Mouse (Mus musculus) forebrain, embryonic 15.5 days (tissue): ENCODE data around the gene Hbp1. TPM values are rescaled to one million over a fixed set of nuclear protein-coding genes. Genes with fewer than 3 reads are reported as not detected.

Source experiments
- ATAC-seq: fragments of 200-750 bp; cut with Nextera tagmentation; replicated peaks from 2 replicates; pipeline ENCODE4 v1.8.0; 2017; ENCODE audit warnings: mild to moderate bottlenecking, moderate TSS enrichment, moderate library complexity
- H3K27ac ChIP-seq: fragments of 300-500 bp; sonication (generic); replicated peaks from 2 replicates; pipeline ENCODE4 v1.5.1; 2015; ENCODE audit warnings: mild to moderate bottlenecking, inconsistent platforms
- H3K27me3 ChIP-seq: fragments of 300-500 bp; sonication (generic); 2 replicates; pipeline ENCODE4 v1.6.1; 2015; ENCODE audit warnings: inconsistent platforms
- H3K36me3 ChIP-seq: fragments of 300-500 bp; sonication (generic); 2 replicates; pipeline ENCODE4 v1.6.1; 2015; ENCODE audit warnings: mild to moderate bottlenecking, inconsistent platforms
- H3K4me1 ChIP-seq: fragments of 300-500 bp; sonication (generic); 2 replicates; pipeline ENCODE4 v1.6.1; 2015; ENCODE audit warnings: inconsistent platforms
- H3K4me2 ChIP-seq: fragments of 300-500 bp; sonication (generic); replicated peaks from 2 replicates; pipeline ENCODE4 v1.6.1; 2015; ENCODE audit warnings: mild to moderate bottlenecking, inconsistent platforms
- H3K4me3 ChIP-seq: fragments of 300-500 bp; sonication (generic); 2 replicates; pipeline ENCODE4 v1.5.1; 2015; ENCODE audit warnings: mild to moderate bottlenecking, inconsistent platforms
- H3K9ac ChIP-seq: fragments of 300-500 bp; sonication (generic); replicated peaks from 2 replicates; pipeline ENCODE4 v1.6.1; 2015; ENCODE audit warnings: mild to moderate bottlenecking, inconsistent platforms
- H3K9me3 ChIP-seq: fragments of 300-500 bp; sonication (generic); 2 replicates; pipeline ENCODE4 v1.6.1; 2016; ENCODE audit warnings: inconsistent platforms
- WGBS: fragments of 180-500 bp; shearing (Covaris S2); methylation state at CpG from one replicate; pipeline ENCODE4 v1.1.7; 2015; ENCODE audit warnings: mixed read lengths; 5-methylcytosine and 5-hydroxymethylcytosine counted together
- polyA plus RNA-seq: library from polyadenylated mRNA; unstranded; fragments of >200 nt; fragmentation: Nextera tagmentation; extraction: Ambion mirVana; gene quantifications from 2 replicates; pipeline ENCODE4 v1.2.1, GENCODE M21; 2015

Gene Hbp1
- polyA plus RNA-seq, 1 experiment from 2014 or later = 85.6 TPM

DNA sequence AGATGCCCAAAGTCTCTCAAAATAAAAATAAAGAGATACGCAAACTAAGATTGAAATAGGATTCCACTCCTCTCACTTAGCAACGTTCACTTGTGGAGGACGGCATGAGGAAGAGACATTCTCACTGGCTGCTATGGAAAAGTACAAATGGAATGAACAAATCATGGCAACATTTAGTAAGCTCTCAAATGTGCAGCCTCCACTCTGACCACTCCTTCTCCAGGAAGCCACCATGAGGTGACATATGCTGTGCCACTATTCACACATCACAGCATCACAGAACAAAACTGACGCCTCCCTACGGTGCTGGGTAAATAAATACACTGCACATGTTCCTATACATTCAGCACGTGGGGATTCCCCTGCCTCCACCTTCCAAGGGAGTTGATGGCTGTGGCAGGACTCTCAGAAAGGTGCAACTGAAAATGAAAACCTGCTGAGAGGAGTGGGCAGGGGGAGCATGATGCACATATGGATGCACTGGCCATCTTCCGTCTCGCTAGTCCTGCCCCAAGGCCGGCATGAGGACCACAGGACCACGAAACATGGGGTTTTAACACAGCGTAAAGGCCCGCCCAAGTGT is 27.4 kb upstream of the Hbp1 start:
- no peak overlapping the region for H3K4me3 ChIP-seq
- no peak overlapping the region for H3K9ac ChIP-seq
- 65% methylated on average over 12 of the region's 12 CpGs for WGBS
- H3K4me1 ChIP-seq = peaks cover 22% of the 10 kb centered on the region
- no peak for ATAC-seq
- H3K4me2 ChIP-seq = no peak overlapping the region
- H3K9me3 ChIP-seq = no peaks in the 10 kb centered on the region
- no peaks in the 10 kb centered on the region for H3K27me3 ChIP-seq
- no peak overlapping the region for H3K27ac ChIP-seq
- H3K36me3 ChIP-seq = no peaks in the 10 kb centered on the region

- WGBS = 49% methylated on average over 7 of the region's 7 CpGs
- no peak for ATAC-seq
- H3K9ac ChIP-seq = no peak overlapping the region
- peaks cover 17% of the 10 kb centered on the region for H3K4me1 ChIP-seq
- H3K4me3 ChIP-seq = no peak overlapping the region
- peak overlapping the region; percentile 43; the same call in 1 of the 2 replicates for H3K27ac ChIP-seq
- H3K27me3 ChIP-seq = no peaks in the 10 kb centered on the region
- H3K9me3 ChIP-seq = no peaks in the 10 kb centered on the region
- no peak overlapping the region for H3K4me2 ChIP-seq
- H3K36me3 ChIP-seq = no peaks in the 10 kb centered on the region
Observed at GRCm38 (mm10) chr12:31976544-31976943, 26.2 kb upstream of the Hbp1 start.

DNA sequence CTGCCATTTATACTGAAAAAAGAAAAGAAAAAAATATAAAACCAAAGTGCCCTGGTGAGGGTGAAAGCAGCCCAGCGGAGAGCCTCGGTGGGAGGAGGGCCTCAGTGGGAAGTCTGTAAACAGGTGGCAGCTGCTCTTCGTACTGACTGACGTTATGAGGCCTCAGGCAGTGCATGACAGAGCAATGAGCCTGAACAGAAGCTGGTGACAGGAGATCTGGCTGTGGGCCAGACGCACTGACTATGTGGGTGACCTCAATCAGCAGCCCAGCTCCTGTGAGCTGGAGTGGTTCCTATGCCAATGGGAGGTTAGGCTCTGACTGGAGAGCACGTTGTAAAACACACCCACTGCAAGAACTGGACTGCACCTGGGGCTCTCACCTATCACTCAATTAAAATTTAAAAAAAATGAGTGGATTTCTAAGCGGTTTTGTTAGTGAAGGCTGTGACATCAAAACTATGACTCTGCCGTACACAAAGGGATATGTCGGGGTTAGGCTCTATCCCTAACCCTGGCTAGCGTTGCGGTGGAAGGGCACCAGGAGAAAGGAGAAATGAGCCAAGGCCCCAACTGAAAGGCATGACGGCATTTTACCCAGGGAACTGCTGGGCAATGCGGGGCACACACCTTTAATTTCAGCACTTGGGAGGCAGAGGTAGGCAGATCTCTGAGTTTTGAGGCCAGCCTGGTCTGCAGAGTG is 23.3 kb upstream of the Hbp1 start:
- Histone ChIP-seq H3K4me1 (peaks cover 17% of the 10 kb centered on the region), H3K4me2 (no peak overlapping the region), H3K9ac (no peak overlapping the region), H3K9me3 (no peaks in the 10 kb centered on the region), H3K27ac (no peak overlapping the region; the same call in 1 of the 2 replicates), H3K4me3 (no peak overlapping the region), H3K36me3 (no peaks in the 10 kb centered on the region), H3K27me3 (no peaks in the 10 kb centered on the region)
- 33% methylated on average over 13 of the region's 13 CpGs for WGBS
- peak; percentile 91 for ATAC-seq

DNA sequence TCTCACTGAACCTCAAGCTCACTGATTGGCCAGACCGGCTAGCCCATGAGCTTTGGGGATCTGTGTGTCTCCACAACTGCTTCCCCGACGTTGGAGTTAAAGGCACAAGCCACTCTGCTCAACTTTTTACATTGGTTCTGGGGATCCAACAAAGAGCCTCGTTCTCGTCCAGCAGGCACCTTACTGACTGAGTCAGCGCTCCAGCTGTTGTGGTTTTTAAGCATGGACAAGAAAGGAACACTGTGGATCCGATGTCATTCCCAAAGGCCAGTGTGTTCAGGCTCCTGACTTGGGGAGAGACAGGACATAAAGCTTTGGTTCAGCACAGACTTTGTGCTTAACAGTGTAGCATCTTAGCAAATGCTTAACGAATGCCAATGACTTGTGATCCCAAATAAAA is 21.2 kb upstream of the Hbp1 start:
- Histone ChIP-seq H3K4me1 (peaks cover 6% of the 10 kb centered on the region; the same call in 1 of the 2 replicates), H3K4me3 (no peak overlapping the region), H3K4me2 (no peak overlapping the region), H3K9ac (no peak overlapping the region), H3K27ac (no peak overlapping the region), H3K27me3 (no peaks in the 10 kb centered on the region), H3K36me3 (no peaks in the 10 kb centered on the region), H3K9me3 (no peaks in the 10 kb centered on the region)
- ATAC-seq = no peak
- 86% methylated on average over 8 of the region's 8 CpGs for WGBS

- Histone ChIP-seq H3K9ac (no peak overlapping the region), H3K27ac (no peak overlapping the region), H3K4me2 (no peak overlapping the region), H3K4me3 (no peak overlapping the region), H3K4me1 (peaks cover 17% of the 10 kb centered on the region), H3K36me3 (peaks cover 5% of the 10 kb centered on the region; the same call in 1 of the 2 replicates), H3K9me3 (no peaks in the 10 kb centered on the region), H3K27me3 (no peaks in the 10 kb centered on the region)
- 4% methylated on average over 1 of the region's 1 CpGs for WGBS
- ATAC-seq = no peak
Observed at GRCm38 (mm10) chr12:31969111-31969510, 18.8 kb upstream of the Hbp1 start.

GRCm38 (mm10) chr12:31967536-31967935 is 17.2 kb upstream of the Hbp1 start:
- Histone ChIP-seq H3K27me3 (no peaks in the 10 kb centered on the region), H3K4me3 (no peak overlapping the region), H3K9me3 (no peaks in the 10 kb centered on the region), H3K27ac (no peak overlapping the region), H3K4me1 (peaks cover 18% of the 10 kb centered on the region), H3K36me3 (peaks cover 5% of the 10 kb centered on the region; the same call in 1 of the 2 replicates), H3K4me2 (no peak overlapping the region), H3K9ac (no peak overlapping the region)
- WGBS = 7% methylated on average over 2 of the region's 2 CpGs
- peak; percentile 22; the same call in 1 of the 2 replicates for ATAC-seq

DNA sequence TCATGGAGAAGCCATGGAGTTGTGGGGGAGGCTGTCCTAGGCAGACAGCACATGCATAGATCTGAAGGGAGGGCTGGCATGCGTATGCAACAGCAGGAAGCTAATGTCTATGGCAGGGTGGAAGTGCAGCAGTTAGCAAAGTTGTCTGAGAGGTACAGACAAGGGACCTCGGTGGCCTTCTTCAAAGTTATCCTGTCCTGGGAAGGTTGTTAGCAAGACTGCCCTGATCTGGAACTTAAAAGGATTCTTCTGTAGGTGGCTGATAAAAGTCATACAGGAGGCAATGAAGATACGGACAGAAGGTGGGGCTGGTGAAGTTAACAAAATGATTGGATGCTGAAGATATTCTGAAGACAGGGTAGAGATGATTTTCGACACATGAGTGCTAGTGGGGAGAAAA is 16.1 kb upstream of the Hbp1 start:
- H3K36me3 ChIP-seq = peaks cover 5% of the 10 kb centered on the region; the same call in 1 of the 2 replicates
- no peaks in the 10 kb centered on the region for H3K9me3 ChIP-seq
- 83% methylated on average over 4 of the region's 4 CpGs for WGBS
- no peak overlapping the region for H3K4me2 ChIP-seq
- H3K27me3 ChIP-seq = no peaks in the 10 kb centered on the region
- H3K4me3 ChIP-seq = no peak overlapping the region
- no peak overlapping the region for H3K9ac ChIP-seq
- H3K4me1 ChIP-seq = peaks cover 18% of the 10 kb centered on the region
- peak overlapping the region; percentile 58; the same call in 1 of the 2 replicates for H3K27ac ChIP-seq
- ATAC-seq = no peak

GRCm38 (mm10) chr12:31965517-31966212 is 15.3 kb upstream of the Hbp1 start:
- 73% methylated on average over 12 of the region's 12 CpGs for WGBS
- peak overlapping the region; percentile 58 for H3K27ac ChIP-seq

GRCm38 (mm10) chr12:31964074-31964473 is 13.7 kb upstream of the Hbp1 start:
- Histone ChIP-seq H3K4me1 (peaks cover 18% of the 10 kb centered on the region), H3K9ac (no peak overlapping the region), H3K4me3 (no peak overlapping the region), H3K27me3 (no peaks in the 10 kb centered on the region), H3K27ac (peak overlapping the region; percentile 36; the same call in 1 of the 2 replicates), H3K4me2 (no peak overlapping the region), H3K36me3 (peaks cover 5% of the 10 kb centered on the region; the same call in 1 of the 2 replicates), H3K9me3 (no peaks in the 10 kb centered on the region)
- WGBS = 79% methylated on average over 6 of the region's 6 CpGs
- peak; percentile 14; the same call in 1 of the 2 replicates for ATAC-seq

More at GRCm38 (mm10) chr12:31965517-31966212, 15.3 kb upstream of the Hbp1 start:
- Histone ChIP-seq H3K9ac (no peak overlapping the region), H3K36me3 (peaks cover 5% of the 10 kb centered on the region; the same call in 1 of the 2 replicates), H3K4me3 (no peak overlapping the region), H3K9me3 (no peaks in the 10 kb centered on the region), H3K4me1 (peaks cover 18% of the 10 kb centered on the region), H3K27me3 (no peaks in the 10 kb centered on the region), H3K4me2 (no peak overlapping the region)
- peak; percentile 55; the same call in 1 of the 2 replicates for ATAC-seq

GRCm38 (mm10) chr12:31955843-31956242 is 5.5 kb upstream of the Hbp1 start:
- no peak for ATAC-seq
- 88% methylated on average over 4 of the region's 4 CpGs for WGBS
- no peak overlapping the region for H3K4me2 ChIP-seq
- H3K4me1 ChIP-seq = 0 out of 2 replicates have a peak, but pooled peaks cover 5% of the 10 kb centered on the region
- no peaks in the 10 kb centered on the region for H3K9me3 ChIP-seq
- H3K27ac ChIP-seq = no peak overlapping the region
- no peaks in the 10 kb centered on the region for H3K27me3 ChIP-seq
- H3K36me3 ChIP-seq = peaks cover 2% of the 10 kb centered on the region; the same call in 1 of the 2 replicates
- no peak overlapping the region for H3K4me3 ChIP-seq
- H3K9ac ChIP-seq = no peak overlapping the region

- ATAC-seq = no peak
- Histone ChIP-seq H3K9me3 (no peaks in the 10 kb centered on the region), H3K36me3 (no peaks in the 10 kb centered on the region), H3K27me3 (no peaks in the 10 kb centered on the region), H3K4me1 (peaks cover 21% of the 10 kb centered on the region), H3K9ac (peak overlapping the region; percentile 57), H3K27ac (peak overlapping the region; percentile 95), H3K4me2 (peak overlapping the region; percentile 74), H3K4me3 (peak overlapping the region; percentile 97)
- WGBS = 6% methylated on average over 9 of the region's 9 CpGs
Observed at GRCm38 (mm10) chr12:31950659-31951031, 310 bp upstream of the Hbp1 start.

DNA sequence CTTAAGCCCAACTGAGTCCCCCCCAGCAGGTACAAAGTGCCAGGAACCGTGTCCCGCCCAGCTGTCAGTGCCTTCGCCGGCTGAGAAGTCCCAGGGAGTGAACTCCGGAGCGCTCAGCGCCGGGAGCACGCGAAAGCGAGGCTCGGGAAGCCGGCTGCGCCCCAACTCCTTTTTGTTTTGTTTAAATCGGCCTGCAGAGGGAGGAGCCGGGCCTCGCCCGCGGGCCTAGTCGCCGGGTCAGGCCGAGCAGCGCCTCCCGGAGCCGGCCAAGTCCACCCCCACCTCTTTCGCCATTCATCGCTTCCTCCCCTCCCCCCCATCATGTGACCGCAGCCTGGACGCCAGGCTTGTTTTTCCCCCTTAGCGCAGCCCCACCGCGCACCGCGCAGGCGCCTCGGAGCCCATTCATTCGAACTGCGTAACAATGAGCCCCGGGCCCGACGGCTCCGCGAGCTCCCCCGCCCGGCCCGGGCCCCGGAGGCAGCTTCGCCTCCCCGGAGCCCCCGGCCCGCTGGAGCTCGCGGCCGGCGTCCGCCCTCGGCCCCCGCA is 1.1 kb downstream of the Hbp1 start:
- no peaks in the 10 kb centered on the region for H3K36me3 ChIP-seq
- peak; percentile 82 for ATAC-seq

More for the DNA sequence above, 1.1 kb downstream of the Hbp1 start:
- WGBS = 0% methylated on average over 51 of the region's 58 CpGs
- peaks cover 21% of the 10 kb centered on the region for H3K4me1 ChIP-seq
- peak overlapping the region; percentile 60 for H3K4me2 ChIP-seq
- H3K9ac ChIP-seq = peak overlapping the region; percentile 91
- H3K27me3 ChIP-seq = no peaks in the 10 kb centered on the region
- peak overlapping the region; percentile 99 for H3K27ac ChIP-seq
- peak overlapping the region; percentile 97 for H3K4me3 ChIP-seq
- no peaks in the 10 kb centered on the region for H3K9me3 ChIP-seq
